Mouse (Mus musculus): ENCODE results near the gene Lfng.

The Lfng gene

GRCm38 (mm10) chr5:140617714-140618113, 10.6 kb downstream of the Lfng start:
- DNase-seq, result peak; percentile 65

GRCm38 (mm10) chr5:140619151-140619771, 12.1 kb downstream of the Lfng start:
- DNase-seq, result peak; percentile 95

DNA sequence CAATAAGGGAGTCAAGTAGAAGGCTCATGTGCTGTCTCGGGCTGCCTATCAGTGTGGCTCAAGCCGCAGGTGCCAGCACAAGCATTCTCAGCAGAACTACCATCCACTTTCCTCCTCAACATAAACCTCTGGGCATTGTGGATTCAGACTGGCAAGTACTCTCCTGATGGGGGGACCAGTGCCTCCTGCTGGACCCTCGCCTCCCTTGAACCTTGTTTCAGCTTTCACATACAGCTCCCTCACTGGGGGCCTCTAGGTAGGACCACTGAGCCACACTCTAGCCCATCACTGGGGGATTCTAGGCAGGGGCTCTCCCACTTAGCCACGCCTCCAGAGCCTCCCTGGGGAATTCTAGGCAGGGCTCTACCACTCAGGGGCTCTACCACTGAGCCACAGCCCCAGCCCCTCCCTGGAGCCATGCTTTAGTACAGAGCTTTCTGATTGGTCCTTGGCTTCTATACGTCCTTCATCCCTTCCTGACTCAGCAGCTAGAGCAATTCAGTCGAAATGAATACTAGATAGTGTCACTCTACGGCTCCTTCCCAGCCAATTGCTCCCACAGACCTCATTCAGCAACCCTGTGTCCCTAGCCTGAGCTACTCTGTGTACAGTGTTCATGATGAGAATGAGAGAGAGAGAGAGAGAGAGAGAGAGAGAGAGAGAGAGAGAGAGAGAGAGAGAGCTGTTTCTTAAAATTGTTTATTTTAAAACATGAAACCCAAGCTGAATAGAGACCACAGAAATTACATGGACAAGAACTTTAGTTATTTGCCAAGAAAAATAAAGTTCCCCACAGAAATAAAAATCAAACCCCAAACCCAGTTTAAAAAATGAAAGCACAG, 13.0 kb downstream of the Lfng start:
- DNase-seq, result peak; percentile 39

DNA sequence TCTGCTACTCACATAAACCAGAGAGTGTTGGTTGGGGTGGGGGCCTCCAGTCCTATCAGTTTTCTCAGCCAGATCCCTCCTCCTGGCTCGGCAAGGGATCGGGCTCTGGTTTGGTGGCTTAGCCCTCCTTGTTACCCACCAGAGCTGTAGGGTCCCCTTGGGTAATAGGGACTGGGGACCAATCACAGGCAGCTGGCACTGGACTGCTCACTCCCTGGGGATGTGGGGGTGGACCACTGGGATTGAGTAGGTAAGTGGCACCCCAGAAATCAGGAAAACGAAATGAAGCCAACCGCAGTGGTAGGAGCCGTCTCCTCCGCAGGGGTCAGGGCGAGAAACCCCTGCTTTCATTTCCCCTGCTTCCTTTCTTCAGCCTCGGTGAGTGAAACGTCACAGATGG, 14.0 kb downstream of the Lfng start:
- no peak for DNase-seq

- no peak for DNase-seq
Measured at GRCm38 (mm10) chr5:140621517-140621916, 14.4 kb downstream of the Lfng start.

- no peak for DNase-seq
Measured at GRCm38 (mm10) chr5:140622978-140623670, 16.0 kb downstream of the Lfng start.

- DNase-seq, result no peak
Measured at GRCm38 (mm10) chr5:140623791-140624190, 16.7 kb downstream of the Lfng start.

DNA sequence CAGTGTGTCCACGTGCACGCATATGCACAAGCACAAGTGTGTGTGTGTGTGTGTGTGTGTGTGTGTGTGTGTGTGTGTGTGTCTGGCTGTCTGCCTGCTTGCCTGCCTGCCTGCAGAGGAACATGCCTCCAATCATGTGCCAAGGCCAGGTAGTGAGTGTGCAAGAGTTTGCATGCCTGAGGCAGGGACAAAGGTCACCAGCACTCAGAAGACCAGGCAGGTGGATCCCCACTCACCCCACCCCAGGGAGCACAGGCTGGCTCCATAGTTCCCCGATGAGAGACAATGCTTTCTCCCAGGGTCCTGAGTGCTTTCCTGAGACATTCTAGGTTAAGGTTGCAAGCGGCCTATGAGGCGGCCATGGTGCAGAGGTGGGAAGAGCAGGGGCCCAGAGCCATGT, 17.1 kb downstream of the Lfng start:
- DNase-seq, result no peak

GRCm38 (mm10) chr5:140624961-140625360, 17.8 kb downstream of the Lfng start:
- DNase-seq, result no peak

DNA sequence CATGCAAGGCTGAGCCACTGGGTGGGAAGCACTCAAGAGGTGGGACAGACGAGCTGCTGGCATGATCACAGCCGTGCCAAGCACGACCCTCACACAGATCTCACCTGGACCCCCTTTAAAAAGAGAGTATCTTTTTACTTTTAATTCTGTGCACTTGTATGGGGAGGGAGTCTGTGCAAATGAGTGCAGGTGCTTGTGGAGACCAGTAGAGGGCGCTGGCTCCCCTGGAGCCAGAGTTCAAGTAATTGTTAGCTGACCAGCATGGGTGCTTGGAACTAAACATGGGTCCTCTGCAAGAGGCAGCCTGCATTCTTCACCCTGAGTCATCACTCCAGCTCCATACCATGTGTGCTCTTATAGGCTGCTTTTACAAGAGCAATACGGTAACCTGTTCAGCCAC, 20.5 kb downstream of the Lfng start:
- no peak for DNase-seq

DNA sequence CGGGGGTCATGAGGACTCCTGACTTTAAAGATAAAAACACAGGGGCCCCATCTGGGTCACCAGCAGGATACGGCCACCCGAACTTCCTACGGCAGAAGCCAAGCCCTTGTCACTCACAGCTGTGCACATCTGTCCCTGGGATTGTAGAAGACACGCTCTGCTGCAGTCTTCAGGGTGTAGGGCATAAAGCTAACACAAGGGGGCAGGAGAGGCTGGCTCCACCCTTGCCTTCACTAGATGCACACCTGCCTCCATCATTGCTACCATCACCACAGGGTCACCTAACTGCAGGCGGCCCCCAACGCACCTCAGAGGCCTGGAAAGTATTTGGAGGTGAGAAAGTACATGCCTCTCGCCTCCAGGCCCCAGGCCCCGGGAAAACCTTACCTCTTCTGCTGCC, 21.9 kb downstream of the Lfng start:
- peak; percentile 66 for DNase-seq

DNA sequence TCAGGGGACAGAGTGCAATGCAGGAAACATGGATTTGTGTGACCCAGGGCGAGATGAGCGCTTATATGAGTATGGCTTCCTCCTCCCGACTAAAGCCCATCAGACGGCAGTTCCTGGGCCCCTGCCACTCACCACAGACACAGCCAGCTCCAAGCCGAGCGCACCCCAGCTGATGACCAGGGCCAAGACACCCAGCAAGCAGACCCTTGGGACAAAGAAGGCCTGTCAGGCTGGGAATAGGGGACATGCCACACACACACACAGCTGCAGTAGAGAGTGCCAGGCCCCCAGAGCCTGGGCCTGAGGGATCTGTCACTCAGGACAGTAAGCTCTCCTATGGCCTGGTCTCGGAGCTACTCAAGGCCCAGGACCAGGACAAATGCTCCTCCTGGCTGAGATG, 26.3 kb downstream of the Lfng start:
- no peak for DNase-seq

- peak; percentile 12 for DNase-seq
Measured at GRCm38 (mm10) chr5:140634798-140635722, 27.9 kb downstream of the Lfng start.

DNA sequence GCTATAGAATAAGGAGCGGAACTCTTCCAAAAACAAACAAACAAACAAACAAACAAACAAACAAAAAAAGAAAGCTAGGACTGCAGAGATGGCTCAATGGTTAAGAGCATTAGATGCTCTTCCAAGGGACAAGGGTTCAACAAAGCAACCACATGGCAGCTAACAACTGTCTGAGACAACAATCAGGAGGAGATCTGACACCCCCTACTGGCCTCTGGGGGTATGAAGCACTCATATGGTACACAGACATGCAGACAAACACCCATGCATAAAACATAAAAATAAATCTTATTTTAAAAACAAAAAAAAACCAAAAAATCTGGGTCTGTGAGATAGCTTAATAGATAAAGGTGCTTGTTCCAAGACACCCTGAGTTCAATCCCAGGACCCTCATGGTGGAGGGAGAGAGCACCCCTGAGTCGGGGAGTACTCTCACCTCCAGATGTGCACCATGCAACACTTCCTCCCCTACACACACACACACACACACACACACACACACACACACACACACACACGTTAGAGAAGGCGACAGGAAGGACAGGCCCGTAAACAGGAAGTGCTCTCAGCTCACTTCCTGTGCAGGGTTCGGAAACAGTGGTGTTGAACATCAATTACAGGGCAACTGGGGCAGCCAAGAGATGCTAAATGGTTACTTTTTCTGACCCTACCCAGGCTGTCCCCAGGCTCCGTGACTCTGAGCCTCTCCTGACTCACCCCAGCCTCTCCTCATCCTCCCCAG, 29.4 kb downstream of the Lfng start:
- DNase-seq, result peak; percentile 52

DNA sequence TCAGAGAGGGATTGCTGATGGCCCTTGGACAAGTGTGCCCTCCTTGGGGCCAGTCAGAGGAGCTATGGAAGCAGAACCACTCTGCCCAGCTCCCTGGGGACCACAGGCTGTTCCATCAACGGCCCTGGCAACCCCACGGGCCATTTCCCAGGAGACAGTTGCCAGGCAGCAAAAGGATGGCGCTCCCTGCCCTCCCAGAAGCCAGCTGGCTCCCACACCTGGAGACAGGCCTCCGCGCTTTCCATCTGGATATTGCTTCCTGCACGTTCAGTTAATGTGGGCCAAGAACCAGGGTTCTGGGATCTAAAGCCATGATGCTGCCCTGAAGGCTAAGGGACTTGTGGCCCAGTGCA, 29.9 kb downstream of the Lfng start:
- no peak for DNase-seq

- peak; percentile 11 for DNase-seq
Measured at GRCm38 (mm10) chr5:140637989-140638388, 30.9 kb downstream of the Lfng start.

GRCm38 (mm10) chr5:140638484-140638883, 31.4 kb downstream of the Lfng start:
- peak; percentile 30 for DNase-seq

- DNase-seq, result no peak
Measured at GRCm38 (mm10) chr5:140639312-140639711, 32.2 kb downstream of the Lfng start.

GRCm38 (mm10) chr5:140639871-140640270, 32.8 kb downstream of the Lfng start:
- DNase-seq, result peak; percentile 10

DNA sequence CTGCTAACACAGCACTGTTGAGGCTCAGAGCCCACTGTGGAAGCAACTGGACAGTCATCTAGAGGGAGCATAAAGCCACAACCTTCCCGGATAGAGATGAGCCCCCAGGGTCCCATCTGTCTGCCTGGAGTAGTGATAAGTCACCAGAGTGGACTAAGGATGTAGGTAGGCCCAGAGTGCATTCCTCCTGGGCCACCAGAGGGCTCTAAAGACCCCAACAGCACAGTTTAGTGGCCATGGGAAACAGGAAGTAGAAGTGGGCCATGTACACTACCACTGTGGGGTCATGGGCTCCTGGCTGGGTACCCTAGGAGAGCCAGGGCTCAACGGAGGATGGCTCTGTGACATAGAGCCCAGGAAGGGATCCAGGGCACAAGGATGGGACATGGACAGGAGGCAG, 33.7 kb downstream of the Lfng start:
- peak; percentile 15 for DNase-seq

GRCm38 (mm10) chr5:140641254-140641928, 34.3 kb downstream of the Lfng start:
- peak; percentile 12 for DNase-seq
